Mouse (Mus musculus) lung, postnatal 0 days (tissue): Measurements from ENCODE around the gene 2310022B05Rik. TPM values are rescaled to one million over a fixed set of nuclear protein-coding genes. Genes with fewer than 3 reads are reported as not detected.

Experiments
- ATAC-seq: fragments of 200-750 bp; cut with Nextera tagmentation; 2 replicates; pipeline ENCODE4 v1.8.0; 2017; ENCODE audit warnings: moderate library complexity
- DNase-seq: peaks from one replicate; pipeline ENCODE4 v3.0.0-alpha.2; 2016; ENCODE audit warnings: low spot score
- H3K27ac ChIP-seq: fragments of 300-500 bp; sonication (generic); 2 replicates; pipeline ENCODE4 v1.5.1; 2014; ENCODE audit warnings: antibody characterized with exemption, mild to moderate bottlenecking, low read length, mixed read lengths
- H3K27me3 ChIP-seq: fragments of 300-500 bp; sonication (generic); replicated peaks from 2 replicates; pipeline ENCODE4 v1.6.1; 2014; ENCODE audit warnings: low read length, mixed read lengths; ENCODE audit not compliant: insufficient read depth
- H3K36me3 ChIP-seq: fragments of 300-500 bp; sonication (generic); 2 replicates; pipeline ENCODE4 v1.6.1; 2014; ENCODE audit warnings: low read length, mixed read lengths; ENCODE audit not compliant: insufficient read depth
- H3K4me1 ChIP-seq: fragments of 300-500 bp; sonication (generic); 2 replicates; pipeline ENCODE4 v1.6.1; 2014; ENCODE audit warnings: antibody characterized with exemption, low read depth, low read length, mixed read lengths; ENCODE audit not compliant: insufficient read depth
- H3K4me2 ChIP-seq: fragments of 300-500 bp; sonication (generic); replicated peaks from 2 replicates; pipeline ENCODE4 v1.6.1; 2014; ENCODE audit warnings: low read depth, mild to moderate bottlenecking, low read length, moderate library complexity, mixed read lengths
- H3K4me3 ChIP-seq: fragments of 300-500 bp; sonication (generic); 2 replicates; pipeline ENCODE4 v1.5.1; 2014; ENCODE audit warnings: low read depth, low read length
- H3K9ac ChIP-seq: fragments of 300-500 bp; sonication (generic); replicated peaks from 2 replicates; pipeline ENCODE4 v1.6.1; 2014; ENCODE audit warnings: low read depth, mild to moderate bottlenecking
- H3K9me3 ChIP-seq: fragments of 300-500 bp; sonication (generic); 2 replicates; pipeline ENCODE4 v1.6.1; 2016; ENCODE audit warnings: low read length, mixed read lengths
- CTCF ChIP-seq: IDR thresholded peaks from 2 replicates; pipeline ENCODE4 v1.5.1; 2016; ENCODE audit warnings: antibody characterized with exemption, mild to moderate bottlenecking
- EP300 ChIP-seq: IDR thresholded peaks from 2 replicates; pipeline ENCODE4 v1.6.1; 2016; ENCODE audit warnings: antibody characterized with exemption, mild to moderate bottlenecking, control low read depth
- WGBS: fragments of 180-500 bp; shearing (Covaris S2); extraction: QIAGEN DNeasy Blood & Tissue Kit; methylation state at CpG from one replicate; pipeline ENCODE4 v1.1.7; 2014; 5-methylcytosine and 5-hydroxymethylcytosine counted together
- polyA plus RNA-seq: library from polyadenylated mRNA; unstranded; fragments of >200 nt; fragmentation: Nextera tagmentation; extraction: Ambion mirVana; gene quantifications from 2 replicates; pipeline ENCODE4 v1.2.1, GENCODE M21; 2015

Gene 2310022B05Rik
- polyA plus RNA-seq, 1 experiment from 2014 or later: 25.2 TPM

DNA sequence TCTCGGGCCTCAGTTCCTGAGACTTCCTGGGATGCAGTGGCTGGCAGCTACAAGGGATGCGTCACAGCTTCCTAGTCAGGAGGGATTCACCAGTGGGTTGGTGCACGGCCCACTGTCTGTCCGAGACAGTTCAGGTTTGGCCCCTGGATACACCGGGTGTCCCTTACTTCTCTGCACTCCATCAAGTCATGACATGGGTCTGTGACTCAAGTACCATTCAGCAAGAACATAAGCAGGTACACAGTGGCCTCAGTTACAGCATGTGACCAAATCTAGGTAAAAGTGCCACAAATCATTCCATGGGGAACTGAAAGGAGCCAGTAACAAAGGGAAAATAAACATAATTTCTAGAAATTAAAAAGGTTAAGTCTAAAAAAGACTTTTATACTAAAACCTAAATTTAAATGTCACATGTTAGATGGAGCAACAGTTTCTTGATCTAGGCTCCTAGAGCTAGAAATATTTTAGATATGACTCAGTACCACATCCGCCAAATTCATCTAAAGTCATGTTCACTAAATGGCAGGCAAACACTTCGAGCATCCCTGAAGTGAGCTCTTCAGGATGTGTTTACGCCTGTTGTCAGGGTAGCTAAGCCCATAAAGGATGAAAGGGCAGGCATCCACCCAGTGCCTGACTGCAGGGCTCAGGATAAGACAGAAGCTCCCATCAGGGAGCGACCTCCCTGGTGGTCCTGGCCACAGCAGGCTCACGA, 18.1 kb upstream of the 2310022B05Rik start:
- Histone ChIP-seq H3K4me1 (no peaks in the 10 kb centered on the region), H3K4me2 (no peak overlapping the region), H3K36me3 (no peaks in the 10 kb centered on the region), H3K4me3 (no peak overlapping the region), H3K27me3 (no peaks in the 10 kb centered on the region), H3K27ac (peak overlapping the region; percentile 47), H3K9ac (no peak overlapping the region), H3K9me3 (no peaks in the 10 kb centered on the region)
- ATAC-seq: peak; percentile 91
- peak; percentile 88 for DNase-seq
- TF ChIP-seq CTCF (no peak), EP300 (peak; percentile 94)
- WGBS: 61% methylated on average over 10 of the region's 10 CpGs

DNA sequence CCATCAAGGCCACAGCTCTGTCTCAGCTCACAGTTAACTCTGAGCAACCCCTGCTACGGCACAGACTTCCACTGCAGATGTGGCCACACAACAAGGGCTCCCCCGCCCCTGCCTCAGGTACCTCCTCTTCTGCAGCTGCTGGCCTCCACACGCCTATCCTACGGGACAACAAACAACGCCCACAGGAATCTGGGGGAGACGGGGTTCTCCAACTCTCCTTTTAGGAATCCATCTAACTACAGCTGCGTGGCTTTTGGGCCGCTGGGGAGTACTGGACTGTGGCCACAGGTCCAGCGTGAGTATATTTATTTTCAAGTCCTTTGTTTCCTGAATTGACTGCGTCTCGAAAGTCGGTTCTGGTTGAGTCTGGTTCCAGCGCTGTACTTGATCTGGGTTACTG, 15.1 kb upstream of the 2310022B05Rik start:
- TF ChIP-seq EP300 (no peak), CTCF (no peak)
- Histone ChIP-seq H3K9ac (no peak overlapping the region), H3K4me2 (no peak overlapping the region), H3K9me3 (no peaks in the 10 kb centered on the region), H3K27ac (no peak overlapping the region), H3K4me3 (no peak overlapping the region), H3K4me1 (no peaks in the 10 kb centered on the region), H3K27me3 (no peaks in the 10 kb centered on the region), H3K36me3 (no peaks in the 10 kb centered on the region)
- ATAC-seq (no peak), DNase-seq (no peak)
- WGBS: 92% methylated on average over 13 of the region's 13 CpGs

DNA sequence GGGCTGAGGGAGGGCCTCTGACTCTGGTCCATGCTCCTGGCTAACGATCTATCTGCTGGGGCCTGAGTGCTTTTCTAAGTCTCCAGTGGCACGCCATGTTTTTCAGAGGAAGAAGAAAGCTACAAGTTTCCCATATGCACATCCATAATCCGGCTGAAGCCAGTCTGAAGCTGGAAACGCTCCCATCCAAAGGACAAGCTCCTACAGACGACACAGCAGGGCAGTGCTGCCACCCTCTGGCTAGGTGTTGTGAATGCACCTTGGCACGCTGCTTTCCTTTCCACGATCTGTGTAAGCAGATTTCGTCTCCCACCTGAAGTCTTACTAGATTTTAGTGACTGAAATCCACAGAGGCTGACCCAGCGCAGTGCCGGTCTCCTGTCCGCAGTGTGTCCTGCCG, 14.3 kb upstream of the 2310022B05Rik start:
- TF ChIP-seq EP300 (no peak), CTCF (peak; percentile 98)
- no peak overlapping the region for H3K4me2 ChIP-seq
- no peaks in the 10 kb centered on the region for H3K9me3 ChIP-seq
- 44% methylated on average over 12 of the region's 12 CpGs for WGBS
- peak; percentile 48 for ATAC-seq
- no peak overlapping the region for H3K4me3 ChIP-seq
- H3K4me1 ChIP-seq: no peaks in the 10 kb centered on the region
- H3K27ac ChIP-seq: no peak overlapping the region
- no peaks in the 10 kb centered on the region for H3K36me3 ChIP-seq
- H3K27me3 ChIP-seq: no peaks in the 10 kb centered on the region
- no peak overlapping the region for H3K9ac ChIP-seq
- peak; percentile 94 for DNase-seq

DNA sequence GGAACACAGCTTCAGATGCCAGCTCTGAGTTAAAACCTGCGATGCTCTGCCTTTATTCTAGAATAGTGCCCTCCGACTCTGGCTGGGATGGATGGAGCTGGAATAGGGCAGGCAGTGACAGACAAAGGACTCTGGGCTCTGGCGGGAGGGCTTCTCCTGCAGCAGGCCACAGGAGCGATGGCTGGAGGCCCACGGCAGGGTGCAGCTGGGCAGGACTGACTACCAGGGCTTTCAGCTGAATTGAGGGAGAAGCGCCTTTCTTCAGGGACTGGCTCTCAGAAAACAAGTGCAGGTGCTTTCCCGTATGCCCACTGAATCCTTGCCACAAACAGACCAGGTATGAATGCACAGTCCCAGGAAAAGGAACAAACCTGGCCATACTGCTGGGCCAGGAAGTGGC, 13.9 kb upstream of the 2310022B05Rik start:
- H3K9me3 ChIP-seq: no peaks in the 10 kb centered on the region
- H3K4me1 ChIP-seq: no peaks in the 10 kb centered on the region
- H3K9ac ChIP-seq: no peak overlapping the region
- no peak for DNase-seq
- no peak for ATAC-seq
- WGBS: 89% methylated on average over 7 of the region's 7 CpGs
- H3K27ac ChIP-seq: no peak overlapping the region
- no peaks in the 10 kb centered on the region for H3K27me3 ChIP-seq
- H3K4me3 ChIP-seq: no peak overlapping the region
- TF ChIP-seq CTCF (no peak), EP300 (no peak)
- H3K36me3 ChIP-seq: no peaks in the 10 kb centered on the region
- no peak overlapping the region for H3K4me2 ChIP-seq

DNA sequence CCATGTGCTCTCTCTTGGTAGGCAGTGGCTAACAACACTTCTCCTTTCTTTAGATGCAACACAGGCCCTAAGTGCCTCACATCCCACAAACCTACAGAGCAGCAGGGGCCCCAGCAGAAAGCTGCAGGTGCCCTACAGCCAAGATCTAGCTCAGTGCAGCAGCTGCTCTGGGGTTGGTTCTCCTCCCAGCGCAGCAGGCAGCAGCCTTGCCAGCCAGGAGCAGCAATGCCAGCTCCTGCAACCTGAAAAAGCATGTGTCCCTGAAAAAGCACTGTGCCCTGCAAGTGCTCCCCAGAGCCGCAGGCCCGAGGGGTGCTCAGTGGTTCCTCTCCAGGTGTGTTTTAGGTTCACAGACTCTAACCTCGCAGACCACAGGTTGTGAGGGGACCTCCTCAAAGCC, 13.5 kb upstream of the 2310022B05Rik start:
- Histone ChIP-seq H3K4me2 (no peak overlapping the region), H3K4me3 (no peak overlapping the region), H3K27me3 (no peaks in the 10 kb centered on the region), H3K9me3 (no peaks in the 10 kb centered on the region), H3K4me1 (no peaks in the 10 kb centered on the region), H3K36me3 (no peaks in the 10 kb centered on the region), H3K27ac (no peak overlapping the region), H3K9ac (no peak overlapping the region)
- TF ChIP-seq EP300: no peak
- TF ChIP-seq CTCF: no peak
- WGBS: 90% methylated on average over 4 of the region's 4 CpGs
- no peak for ATAC-seq
- DNase-seq: no peak

DNA sequence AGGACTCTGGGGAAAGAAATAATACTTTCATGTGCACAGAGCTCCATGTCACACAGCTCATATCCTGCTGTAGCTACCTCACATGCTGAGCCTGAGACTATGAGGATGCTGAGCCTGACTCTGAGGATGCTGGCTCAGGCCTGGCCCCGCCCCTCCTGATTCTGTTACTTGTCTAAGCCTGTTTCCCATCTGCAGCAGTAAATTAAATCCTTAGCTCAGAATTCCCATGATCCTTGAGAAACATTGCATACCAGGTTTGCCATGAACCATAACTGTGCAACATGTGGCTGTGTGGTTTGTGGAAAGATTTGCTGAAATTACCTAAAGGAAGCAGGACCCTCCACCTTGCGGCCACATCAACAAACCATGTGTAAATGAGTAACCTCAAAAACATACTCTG, 9.2 kb upstream of the 2310022B05Rik start:
- Histone ChIP-seq H3K27ac (no peak overlapping the region), H3K36me3 (no peaks in the 10 kb centered on the region), H3K4me1 (no peaks in the 10 kb centered on the region), H3K9ac (no peak overlapping the region), H3K4me3 (no peak overlapping the region), H3K27me3 (no peaks in the 10 kb centered on the region), H3K4me2 (no peak overlapping the region), H3K9me3 (no peaks in the 10 kb centered on the region)
- DNase-seq (no peak), ATAC-seq (no peak)
- no peak for TF ChIP-seq CTCF
- 96% methylated on average over 2 of the region's 2 CpGs for WGBS

DNA sequence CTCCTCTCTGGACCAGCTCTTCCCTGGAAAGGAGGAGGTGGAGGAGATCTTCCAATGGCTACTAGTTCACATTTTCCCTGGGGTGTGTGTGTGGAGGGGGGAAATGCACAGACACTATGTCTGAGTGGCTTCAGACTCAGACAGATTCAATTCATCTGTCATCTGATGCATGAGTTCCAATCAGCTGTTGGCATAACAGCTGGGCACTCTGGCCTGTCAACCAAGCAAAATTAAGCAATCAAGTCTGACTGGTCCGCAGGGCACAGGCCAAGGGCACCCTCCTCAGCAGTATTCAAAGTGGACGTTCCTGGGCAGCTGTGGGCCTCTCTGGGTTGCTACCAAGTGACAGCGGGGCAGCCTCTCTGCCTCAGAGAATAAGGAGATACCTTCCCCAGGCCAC, 5.6 kb upstream of the 2310022B05Rik start:
- ATAC-seq (no peak), DNase-seq (no peak)
- Histone ChIP-seq H3K4me2 (no peak overlapping the region), H3K27ac (no peak overlapping the region), H3K36me3 (no peaks in the 10 kb centered on the region), H3K27me3 (no peaks in the 10 kb centered on the region), H3K4me3 (no peak overlapping the region), H3K9me3 (no peaks in the 10 kb centered on the region), H3K4me1 (no peaks in the 10 kb centered on the region), H3K9ac (no peak overlapping the region)
- TF ChIP-seq CTCF: no peak
- no peak for TF ChIP-seq EP300
- 68% methylated on average over 3 of the region's 3 CpGs for WGBS
